Mouse (Mus musculus): ENCODE data around the gene Pomt1. TPM values are rescaled to one million over a fixed set of nuclear protein-coding genes. Genes with fewer than 3 reads are reported as not detected.

Gene Pomt1
- polyA plus RNA-seq, 1 experiment from 2014 or later: 29.9 TPM

GRCm38 (mm10) chr2:32236760-32237487 is 534 bp downstream of the Pomt1 start:
- no peaks in the 10 kb centered on the region for H3K9me3 ChIP-seq
- H3K27me3 ChIP-seq: no peaks in the 10 kb centered on the region
- peaks cover 26% of the 10 kb centered on the region for H3K4me1 ChIP-seq
- H3K9ac ChIP-seq (replicated peaks): peak overlapping the region; percentile 72
- 0% methylated on average over 20 of the region's 20 CpGs for WGBS
- peak overlapping the region; percentile 83 for H3K27ac ChIP-seq (replicated peaks)
- peaks cover 26% of the 10 kb centered on the region for H3K36me3 ChIP-seq
- 0 out of 2 replicates have a peak, but pooled peaks have one; percentile 10 for ATAC-seq (replicated peaks)
- peak overlapping the region; percentile 85 for H3K4me2 ChIP-seq (replicated peaks)
- peak overlapping the region; percentile 76 for H3K4me3 ChIP-seq

- Histone ChIP-seq H3K4me3 (peak overlapping the region; percentile 76), H3K27me3 (no peaks in the 10 kb centered on the region), H3K4me1 (peaks cover 26% of the 10 kb centered on the region), H3K27ac (replicated peaks) (0 out of 2 replicates have a peak overlapping the region, but pooled peaks have one; percentile 83), H3K9me3 (no peaks in the 10 kb centered on the region), H3K9ac (replicated peaks) (peak overlapping the region; percentile 72), H3K4me2 (replicated peaks) (peak overlapping the region; percentile 85), H3K36me3 (peaks cover 20% of the 10 kb centered on the region)
- ATAC-seq (replicated peaks): no peak
- WGBS: 51% methylated on average over 4 of the region's 4 CpGs
Observed at GRCm38 (mm10) chr2:32237571-32237970, 1.2 kb downstream of the Pomt1 start.

- no peak overlapping the region for H3K9ac ChIP-seq (replicated peaks)
- ATAC-seq (replicated peaks): no peak
- no peak overlapping the region for H3K4me2 ChIP-seq (replicated peaks)
- H3K27ac ChIP-seq (replicated peaks): no peak overlapping the region
- H3K27me3 ChIP-seq: no peaks in the 10 kb centered on the region
- 91% methylated on average over 9 of the region's 9 CpGs for WGBS
- peaks cover 16% of the 10 kb centered on the region for H3K36me3 ChIP-seq
- H3K4me3 ChIP-seq: no peak overlapping the region
- H3K9me3 ChIP-seq: no peaks in the 10 kb centered on the region
- peaks cover 26% of the 10 kb centered on the region for H3K4me1 ChIP-seq
Observed at GRCm38 (mm10) chr2:32238708-32239435, 2.5 kb downstream of the Pomt1 start.

GRCm38 (mm10) chr2:32240591-32240990 is 4.2 kb downstream of the Pomt1 start:
- WGBS: 81% methylated on average over 5 of the region's 5 CpGs
- H3K36me3 ChIP-seq: peaks cover 26% of the 10 kb centered on the region
- ATAC-seq (replicated peaks): no peak
- H3K4me2 ChIP-seq (replicated peaks): no peak overlapping the region
- H3K4me3 ChIP-seq: no peak overlapping the region
- no peak overlapping the region for H3K9ac ChIP-seq (replicated peaks)
- H3K4me1 ChIP-seq: peaks cover 17% of the 10 kb centered on the region
- no peak overlapping the region for H3K27ac ChIP-seq (replicated peaks)
- no peaks in the 10 kb centered on the region for H3K27me3 ChIP-seq
- H3K9me3 ChIP-seq: no peaks in the 10 kb centered on the region

- Histone ChIP-seq H3K4me1 (peaks cover 1% of the 10 kb centered on the region), H3K9me3 (no peaks in the 10 kb centered on the region), H3K27me3 (no peaks in the 10 kb centered on the region), H3K27ac (replicated peaks) (no peak overlapping the region), H3K4me3 (no peak overlapping the region), H3K9ac (replicated peaks) (no peak overlapping the region), H3K36me3 (peaks cover 43% of the 10 kb centered on the region), H3K4me2 (replicated peaks) (no peak overlapping the region)
- WGBS: 92% methylated on average over 4 of the region's 4 CpGs
- ATAC-seq (replicated peaks): no peak
Observed at GRCm38 (mm10) chr2:32242986-32243385, 6.6 kb downstream of the Pomt1 start.

- H3K27me3 ChIP-seq: no peaks in the 10 kb centered on the region
- no peak overlapping the region for H3K9ac ChIP-seq (replicated peaks)
- H3K4me3 ChIP-seq: no peak overlapping the region
- no peak overlapping the region for H3K4me2 ChIP-seq (replicated peaks)
- H3K4me1 ChIP-seq: no peaks in the 10 kb centered on the region
- H3K9me3 ChIP-seq: no peaks in the 10 kb centered on the region
- WGBS: 88% methylated on average over 4 of the region's 4 CpGs
- ATAC-seq (replicated peaks): no peak
- H3K36me3 ChIP-seq: peaks cover 56% of the 10 kb centered on the region
- H3K27ac ChIP-seq (replicated peaks): no peak overlapping the region
Observed at GRCm38 (mm10) chr2:32246741-32247140, 10.4 kb downstream of the Pomt1 start.

- Histone ChIP-seq H3K4me3 (no peak overlapping the region), H3K9ac (replicated peaks) (no peak overlapping the region), H3K4me1 (no peaks in the 10 kb centered on the region), H3K9me3 (no peaks in the 10 kb centered on the region), H3K36me3 (peaks cover 61% of the 10 kb centered on the region), H3K27ac (replicated peaks) (no peak overlapping the region), H3K27me3 (no peaks in the 10 kb centered on the region), H3K4me2 (replicated peaks) (no peak overlapping the region)
- WGBS: 76% methylated on average over 10 of the region's 10 CpGs
- no peak for ATAC-seq (replicated peaks)
Observed at GRCm38 (mm10) chr2:32248377-32249361, 12.3 kb downstream of the Pomt1 start.

- 92% methylated on average over 12 of the region's 12 CpGs for WGBS
- ATAC-seq (replicated peaks): no peak
Observed at GRCm38 (mm10) chr2:32251791-32252527, 15.6 kb downstream of the Pomt1 start.

GRCm38 (mm10) chr2:32252658-32253057 is 16.3 kb downstream of the Pomt1 start:
- no peak for ATAC-seq (replicated peaks)

More at GRCm38 (mm10) chr2:32251791-32252527, 15.6 kb downstream of the Pomt1 start:
- Histone ChIP-seq H3K36me3 (peaks cover 64% of the 10 kb centered on the region), H3K9me3 (no peaks in the 10 kb centered on the region), H3K27ac (replicated peaks) (no peak overlapping the region), H3K4me1 (no peaks in the 10 kb centered on the region), H3K27me3 (no peaks in the 10 kb centered on the region), H3K9ac (replicated peaks) (no peak overlapping the region), H3K4me3 (no peak overlapping the region), H3K4me2 (replicated peaks) (no peak overlapping the region)

GRCm38 (mm10) chr2:32253352-32253751 is 17.0 kb downstream of the Pomt1 start:
- H3K9me3 ChIP-seq: no peaks in the 10 kb centered on the region
- WGBS: 95% methylated on average over 1 of the region's 1 CpGs
- H3K4me3 ChIP-seq: no peak overlapping the region
- no peak overlapping the region for H3K4me2 ChIP-seq (replicated peaks)
- H3K36me3 ChIP-seq: peaks cover 65% of the 10 kb centered on the region
- H3K27ac ChIP-seq (replicated peaks): no peak overlapping the region
- no peak overlapping the region for H3K9ac ChIP-seq (replicated peaks)
- no peaks in the 10 kb centered on the region for H3K4me1 ChIP-seq
- ATAC-seq (replicated peaks): no peak
- no peaks in the 10 kb centered on the region for H3K27me3 ChIP-seq

More at GRCm38 (mm10) chr2:32252658-32253057, 16.3 kb downstream of the Pomt1 start:
- 91% methylated on average over 5 of the region's 5 CpGs for WGBS
- Histone ChIP-seq H3K36me3 (peaks cover 64% of the 10 kb centered on the region), H3K9ac (replicated peaks) (no peak overlapping the region), H3K4me2 (replicated peaks) (no peak overlapping the region), H3K4me3 (no peak overlapping the region), H3K4me1 (no peaks in the 10 kb centered on the region), H3K27me3 (no peaks in the 10 kb centered on the region), H3K27ac (replicated peaks) (no peak overlapping the region), H3K9me3 (no peaks in the 10 kb centered on the region)

- ATAC-seq (replicated peaks): no peak
- Histone ChIP-seq H3K4me2 (replicated peaks) (no peak overlapping the region), H3K27ac (replicated peaks) (no peak overlapping the region), H3K36me3 (peaks cover 59% of the 10 kb centered on the region), H3K4me3 (no peak overlapping the region), H3K4me1 (peaks cover 10% of the 10 kb centered on the region), H3K9ac (replicated peaks) (no peak overlapping the region), H3K27me3 (no peaks in the 10 kb centered on the region), H3K9me3 (no peaks in the 10 kb centered on the region)
- 92% methylated on average over 5 of the region's 5 CpGs for WGBS
Observed at GRCm38 (mm10) chr2:32254563-32254962, 18.2 kb downstream of the Pomt1 start.

Measured in forebrain, embryonic 15.5 days (tissue).